Mouse (Mus musculus) forebrain, embryonic 13.5 days (tissue): ENCODE results near the gene Setd5. TPM values are rescaled to one million over a fixed set of nuclear protein-coding genes. Genes with fewer than 3 reads are reported as not detected.

Experiments
- ATAC-seq: fragments of 200-750 bp; cut with Nextera tagmentation; 2 replicates; pipeline ENCODE4 v1.8.0; 2017
- H3K27ac ChIP-seq: fragments of 300-500 bp; sonication (generic); 2 replicates; pipeline ENCODE4 v1.5.1; 2015; ENCODE audit warnings: inconsistent platforms, mild to moderate bottlenecking, moderate library complexity
- H3K27me3 ChIP-seq: fragments of 300-500 bp; sonication (generic); 2 replicates; pipeline ENCODE4 v1.6.1; 2015; ENCODE audit warnings: mild to moderate bottlenecking, inconsistent platforms
- H3K36me3 ChIP-seq: fragments of 300-500 bp; sonication (generic); 2 replicates; pipeline ENCODE4 v1.6.1; 2015; ENCODE audit warnings: mild to moderate bottlenecking, inconsistent platforms; ENCODE audit not compliant: poor library complexity, severe bottlenecking
- H3K4me1 ChIP-seq: fragments of 300-500 bp; sonication (generic); 2 replicates; pipeline ENCODE4 v1.6.1; 2015; ENCODE audit warnings: inconsistent platforms
- H3K4me2 ChIP-seq: fragments of 300-500 bp; sonication (generic); 2 replicates; pipeline ENCODE4 v1.6.1; 2015; ENCODE audit warnings: inconsistent platforms, mild to moderate bottlenecking, moderate library complexity
- H3K4me3 ChIP-seq: fragments of 300-500 bp; sonication (generic); 2 replicates; pipeline ENCODE4 v1.5.1; 2015; ENCODE audit warnings: mild to moderate bottlenecking, inconsistent platforms
- H3K9ac ChIP-seq: fragments of 300-500 bp; sonication (generic); 2 replicates; pipeline ENCODE4 v1.6.1; 2015; ENCODE audit warnings: mild to moderate bottlenecking, inconsistent platforms
- H3K9me3 ChIP-seq: fragments of 300-500 bp; sonication (generic); replicated peaks from 2 replicates; pipeline ENCODE4 v1.6.1; 2016; ENCODE audit warnings: inconsistent platforms
- WGBS: fragments of 180-500 bp; shearing (Covaris S2); methylation state at CpG from one replicate; pipeline ENCODE4 v1.1.7; 2015; 5-methylcytosine and 5-hydroxymethylcytosine counted together
- polyA plus RNA-seq: library from polyadenylated mRNA; unstranded; fragments of >200 nt; fragmentation: Nextera tagmentation; extraction: Ambion mirVana; gene quantifications from 2 replicates; pipeline ENCODE4 v1.2.1, GENCODE M21; 2015

The Setd5 gene
- polyA plus RNA-seq, 1 experiment from 2014 or later = 56.9 TPM

DNA sequence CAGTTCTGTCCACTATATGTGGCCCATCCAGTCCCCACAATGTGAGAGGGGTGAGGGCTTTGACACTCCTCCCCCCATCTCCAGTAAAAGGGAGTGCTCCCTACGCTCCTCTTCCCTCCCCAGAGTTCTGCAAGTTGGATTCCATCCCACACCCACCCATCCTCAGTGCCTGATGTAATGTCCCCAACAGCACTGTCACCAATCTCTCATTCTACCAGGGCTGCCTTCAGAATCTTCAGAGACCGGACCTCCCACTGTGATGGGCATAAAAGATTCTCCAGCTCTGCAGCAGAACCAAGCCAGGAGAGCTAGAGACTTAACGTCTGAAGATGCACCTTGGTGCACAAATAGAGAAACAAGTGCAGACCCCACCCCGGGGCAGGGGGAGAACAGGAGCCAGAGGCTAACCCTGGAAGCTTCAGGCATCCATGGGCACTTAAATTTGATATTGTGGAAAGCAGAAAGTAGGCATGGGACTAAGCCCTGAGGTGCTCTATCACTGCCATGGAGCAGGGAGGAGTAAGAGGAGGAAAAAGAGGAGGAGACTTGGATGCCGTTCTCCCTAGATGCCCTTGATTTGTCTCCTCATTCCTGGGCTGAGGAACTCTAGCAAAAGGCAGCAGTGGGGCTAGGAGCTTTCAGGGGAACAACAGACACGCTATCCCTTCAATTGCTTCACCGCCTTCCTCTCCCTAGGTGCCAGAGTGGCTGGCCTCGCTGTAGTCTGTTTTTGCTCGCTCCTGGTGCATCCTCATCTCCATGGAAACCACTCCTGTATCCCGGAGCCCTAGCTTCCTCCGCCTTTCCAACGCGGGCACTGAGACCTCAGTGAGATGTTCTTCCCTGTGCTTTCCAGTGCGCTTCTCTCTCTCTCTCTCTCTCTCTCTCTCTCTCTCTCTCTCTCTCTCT lies 101.4 kb downstream of the Setd5 start:
- peak overlapping the region; percentile 81 for H3K27ac ChIP-seq
- 19% methylated on average over 14 of the region's 14 CpGs for WGBS
- peaks cover 19% of the 10 kb centered on the region for H3K4me1 ChIP-seq
- H3K36me3 ChIP-seq = peaks cover 21% of the 10 kb centered on the region
- ATAC-seq = peak; percentile 92
- no peak overlapping the region; the same call in 1 of the 2 replicates for H3K4me3 ChIP-seq
- 0 out of 2 replicates have a peak overlapping the region, but pooled peaks have one; percentile 40 for H3K9ac ChIP-seq
- H3K9me3 ChIP-seq = no peaks in the 10 kb centered on the region
- H3K4me2 ChIP-seq = peak overlapping the region; percentile 49
- H3K27me3 ChIP-seq = no peaks in the 10 kb centered on the region

DNA sequence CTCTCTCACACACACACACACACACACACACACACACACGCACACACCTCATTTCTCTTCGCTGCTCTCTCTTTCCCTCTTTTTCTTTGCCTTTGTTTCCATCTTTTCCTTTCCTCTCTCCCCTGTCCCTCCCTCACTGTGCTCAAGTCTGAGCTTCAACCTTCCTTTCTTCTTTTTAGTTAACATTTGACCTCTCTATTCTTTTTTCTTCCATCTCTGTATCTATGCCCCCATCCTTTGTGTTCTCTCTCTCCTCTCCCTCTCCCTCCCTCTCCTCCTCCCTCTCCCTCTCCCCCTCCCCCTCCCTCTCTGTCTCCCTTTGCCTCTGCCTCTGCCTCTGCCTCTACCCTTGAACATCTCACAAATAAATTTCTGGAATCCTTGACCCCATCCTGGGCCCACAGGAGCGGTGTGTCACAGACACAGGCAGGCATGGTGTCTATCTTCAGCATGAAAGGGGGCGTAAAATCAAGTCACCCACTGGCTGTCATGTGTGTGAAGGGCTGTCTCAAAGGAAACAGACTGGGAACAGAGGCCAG lies 102.1 kb downstream of the Setd5 start:
- H3K27me3 ChIP-seq = no peaks in the 10 kb centered on the region
- H3K4me1 ChIP-seq = peaks cover 19% of the 10 kb centered on the region
- H3K9ac ChIP-seq = peak overlapping the region; percentile 40
- peak overlapping the region; percentile 81 for H3K27ac ChIP-seq
- WGBS = 30% methylated on average over 4 of the region's 4 CpGs
- no peak overlapping the region for H3K4me3 ChIP-seq
- H3K4me2 ChIP-seq = peak overlapping the region; percentile 49
- H3K36me3 ChIP-seq = peaks cover 23% of the 10 kb centered on the region
- H3K9me3 ChIP-seq = no peaks in the 10 kb centered on the region
- peak; percentile 55 for ATAC-seq

DNA sequence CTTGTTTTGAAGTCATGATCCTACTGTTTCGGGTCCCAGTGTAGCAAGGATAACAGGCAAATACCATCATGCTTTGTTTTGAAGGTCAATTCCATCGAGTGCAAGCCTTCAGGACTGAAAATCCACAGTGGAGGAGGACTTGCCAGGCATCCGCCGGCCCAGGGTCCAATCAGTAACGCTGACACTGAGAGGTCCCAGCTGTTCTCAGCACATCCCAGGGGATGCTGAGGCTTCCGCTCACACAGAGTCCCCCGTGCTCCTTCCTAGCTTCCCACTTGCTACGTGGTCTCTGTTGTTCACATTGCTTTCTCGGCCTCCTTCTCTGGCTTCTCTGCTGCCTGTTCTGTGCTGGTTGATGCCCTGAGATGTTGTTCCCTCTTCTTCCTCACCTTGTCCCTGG lies 107.0 kb downstream of the Setd5 start:
- ATAC-seq = no peak
- peaks cover 28% of the 10 kb centered on the region for H3K36me3 ChIP-seq
- 82% methylated on average over 9 of the region's 9 CpGs for WGBS
- no peak overlapping the region for H3K9ac ChIP-seq
- no peaks in the 10 kb centered on the region for H3K27me3 ChIP-seq
- H3K9me3 ChIP-seq = no peaks in the 10 kb centered on the region
- H3K4me3 ChIP-seq = no peak overlapping the region
- no peak overlapping the region for H3K4me2 ChIP-seq
- H3K4me1 ChIP-seq = peaks cover 8% of the 10 kb centered on the region
- no peak overlapping the region for H3K27ac ChIP-seq

DNA sequence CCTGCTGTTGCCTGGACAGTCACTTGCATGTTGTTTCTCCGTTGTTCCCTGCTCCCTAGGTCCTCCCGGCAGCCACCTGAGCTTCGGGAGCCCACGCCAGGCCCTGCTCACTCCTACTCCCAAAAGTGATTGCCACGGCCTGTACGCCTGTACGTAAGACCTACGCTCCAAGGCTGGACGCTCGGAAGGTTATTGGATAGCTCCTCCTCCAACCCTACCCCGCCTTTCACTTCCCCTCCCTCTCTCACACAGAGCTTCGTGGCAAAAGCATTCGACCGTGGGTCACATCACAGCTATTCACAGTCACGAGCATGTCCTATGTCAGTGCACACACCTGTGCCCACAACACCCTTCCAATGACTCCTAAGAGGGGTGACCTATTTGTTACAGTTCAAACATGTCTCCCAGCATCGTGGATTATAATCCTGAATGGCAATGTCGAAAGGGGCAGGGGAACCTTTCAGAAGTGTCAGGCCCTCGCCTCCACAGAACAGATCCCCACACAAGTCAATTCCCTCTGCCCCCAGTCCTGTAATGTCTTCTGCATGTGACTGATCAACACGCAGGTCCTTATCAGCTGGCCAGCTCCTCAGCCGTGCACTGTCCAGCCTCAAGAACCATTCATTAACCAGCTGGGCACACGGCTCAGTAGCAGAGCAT lies 107.8 kb downstream of the Setd5 start:
- H3K36me3 ChIP-seq = peaks cover 29% of the 10 kb centered on the region
- WGBS = 86% methylated on average over 21 of the region's 21 CpGs

DNA sequence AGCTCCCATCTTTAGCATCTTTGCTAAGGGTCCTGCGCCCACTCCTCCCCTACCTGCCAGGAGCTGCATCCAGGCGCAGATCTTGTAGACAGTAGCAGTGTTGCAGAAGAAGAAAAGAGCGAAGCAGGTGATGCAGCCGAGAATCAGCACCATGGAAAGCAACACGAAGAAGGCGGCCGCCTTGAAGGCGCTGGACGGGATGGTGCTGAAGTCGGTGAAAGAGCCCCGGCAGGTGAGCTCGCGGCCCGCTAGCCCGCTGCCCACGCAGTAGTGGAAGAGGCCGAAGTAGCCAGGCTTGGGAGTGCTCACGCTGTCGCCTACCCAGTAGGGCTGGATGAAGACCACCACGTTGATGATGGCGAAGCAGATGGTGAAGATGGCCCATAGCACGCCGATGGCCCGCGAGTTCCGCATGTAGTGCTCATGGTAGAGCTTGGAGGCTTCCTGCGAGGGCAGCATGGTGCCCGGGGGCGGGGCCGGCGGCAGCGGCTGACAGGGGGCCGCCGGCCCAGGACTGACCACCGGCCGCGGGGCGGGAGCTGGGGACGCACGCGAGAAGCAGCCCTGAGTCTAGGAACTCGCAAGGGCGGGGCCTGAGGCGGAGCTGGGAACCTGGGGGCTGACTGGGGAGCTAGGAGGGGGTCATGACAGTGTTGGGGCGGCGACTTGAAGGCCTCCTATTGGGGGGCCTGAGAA lies 116.7 kb downstream of the Setd5 start:
- H3K9ac ChIP-seq = peak overlapping the region; percentile 91
- H3K27me3 ChIP-seq = no peaks in the 10 kb centered on the region
- H3K4me1 ChIP-seq = peaks cover 35% of the 10 kb centered on the region
- peaks cover 9% of the 10 kb centered on the region; the same call in 1 of the 2 replicates for H3K36me3 ChIP-seq
- ATAC-seq = peak; percentile 64
- peak overlapping the region; percentile 85 for H3K4me3 ChIP-seq
- peak overlapping the region; percentile 98 for H3K4me2 ChIP-seq
- H3K9me3 ChIP-seq = no peaks in the 10 kb centered on the region
- WGBS = 3% methylated on average over 46 of the region's 46 CpGs
- no peak overlapping the region for H3K27ac ChIP-seq

More for the DNA sequence above, 107.8 kb downstream of the Setd5 start:
- no peak overlapping the region for H3K4me2 ChIP-seq
- H3K9me3 ChIP-seq = no peaks in the 10 kb centered on the region
- ATAC-seq = no peak
- H3K9ac ChIP-seq = no peak overlapping the region
- H3K27me3 ChIP-seq = no peaks in the 10 kb centered on the region
- no peak overlapping the region for H3K27ac ChIP-seq
- H3K4me3 ChIP-seq = no peak overlapping the region
- H3K4me1 ChIP-seq = peaks cover 3% of the 10 kb centered on the region; the same call in 1 of the 2 replicates

DNA sequence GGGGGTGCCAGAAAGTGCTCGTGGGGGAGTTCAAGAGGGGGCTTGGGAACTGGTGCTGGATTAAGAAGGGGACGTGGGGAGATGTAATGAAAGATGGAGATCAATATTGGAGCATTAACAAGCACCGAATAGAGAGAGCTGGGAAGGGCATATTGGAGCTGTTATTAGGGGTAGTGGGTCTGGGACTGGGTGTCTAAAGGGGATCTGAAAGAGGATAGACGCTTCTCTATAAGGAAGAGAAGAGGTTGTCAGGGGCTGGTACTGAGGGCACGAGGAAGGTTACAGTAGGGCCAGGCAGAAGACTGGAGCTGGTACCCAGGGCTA lies 117.3 kb downstream of the Setd5 start:
- Histone ChIP-seq H3K4me2 (peak overlapping the region; percentile 98), H3K9ac (peak overlapping the region; percentile 91), H3K4me1 (peaks cover 35% of the 10 kb centered on the region), H3K27me3 (no peaks in the 10 kb centered on the region), H3K27ac (0 out of 2 replicates have a peak overlapping the region, but pooled peaks have one; percentile 31), H3K36me3 (peaks cover 5% of the 10 kb centered on the region; the same call in 1 of the 2 replicates), H3K9me3 (no peaks in the 10 kb centered on the region), H3K4me3 (peak overlapping the region; percentile 85)
- no peak; the same call in 1 of the 2 replicates for ATAC-seq
- 2% methylated on average over 5 of the region's 5 CpGs for WGBS

DNA sequence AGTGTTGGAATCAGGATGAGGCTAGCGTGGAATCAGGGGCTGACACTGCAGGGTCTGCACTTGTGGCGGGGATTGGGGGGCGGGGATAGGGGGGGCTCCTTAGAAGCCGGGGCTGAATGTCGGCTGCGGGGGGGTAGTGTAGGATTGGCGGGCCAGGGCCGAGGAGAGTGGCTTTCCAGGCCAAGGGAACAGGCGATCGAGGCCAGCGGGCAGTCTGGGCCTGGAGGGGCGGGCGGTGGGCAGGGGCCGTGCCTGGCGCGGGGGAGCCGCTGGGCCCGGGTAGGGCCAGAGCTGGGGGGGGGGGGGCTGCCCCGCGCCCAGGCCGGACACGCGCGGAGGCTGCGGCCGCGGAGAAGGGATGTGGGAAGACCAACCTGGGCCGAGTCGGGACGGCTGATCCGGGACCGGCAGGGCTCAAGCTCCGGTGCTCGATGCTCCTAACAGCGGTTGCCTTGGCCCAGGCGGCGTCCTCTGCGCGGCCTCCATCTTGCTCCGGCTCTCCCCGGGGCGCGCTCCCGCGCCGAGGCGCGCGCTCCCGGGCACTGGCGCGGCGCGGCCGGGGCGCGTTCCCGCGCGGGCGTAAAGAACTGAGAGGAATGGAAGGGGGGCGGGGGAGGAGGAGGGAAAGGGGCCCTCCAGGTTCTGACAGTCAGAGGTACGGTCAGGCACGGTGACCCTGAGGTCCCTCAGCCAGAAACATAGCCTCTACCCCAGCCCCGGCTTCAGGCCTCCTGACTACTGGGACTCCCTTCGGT lies 117.9 kb downstream of the Setd5 start, which contains the start of gene Lhfpl4:
TSS of gene Lhfpl4 (minus strand) at position 544 of the 755 bp plus-strand sequence.
- Histone ChIP-seq H3K27me3 (no peaks in the 10 kb centered on the region), H3K9me3 (no peaks in the 10 kb centered on the region), H3K4me1 (peaks cover 35% of the 10 kb centered on the region), H3K36me3 (peaks cover 5% of the 10 kb centered on the region; the same call in 1 of the 2 replicates), H3K27ac (peak within 1 kb of the TSS; percentile 31), H3K9ac (peak within 1 kb of the TSS; percentile 91), H3K4me2 (peak within 1 kb of the TSS; percentile 98), H3K4me3 (peak within 1 kb of the TSS; percentile 85)
- peak; percentile 83 for ATAC-seq
- WGBS = 2% methylated on average over 52 of the region's 66 CpGs

DNA sequence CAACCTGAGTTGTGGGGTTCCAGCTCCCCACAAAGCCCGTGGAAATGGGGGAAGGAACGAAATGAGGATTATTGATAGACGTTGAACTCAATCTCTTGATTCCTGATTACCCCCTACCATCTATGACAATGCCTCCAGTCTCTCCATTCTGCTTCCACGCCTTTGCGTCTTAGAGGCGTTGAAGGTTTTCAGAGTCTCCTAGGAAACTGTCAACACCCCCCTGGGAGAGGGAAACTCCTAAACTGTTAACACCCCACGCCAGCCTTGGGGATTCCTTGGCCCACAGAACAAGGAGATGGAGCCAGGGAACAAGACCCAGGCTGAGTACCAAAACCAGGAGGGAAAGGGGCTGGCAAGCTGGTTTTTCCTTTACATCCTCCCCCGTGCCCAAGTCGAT lies 118.4 kb downstream of the Setd5 start:
- Histone ChIP-seq H3K27ac (no peak overlapping the region), H3K36me3 (peaks cover 5% of the 10 kb centered on the region; the same call in 1 of the 2 replicates), H3K4me3 (peak overlapping the region; percentile 85), H3K9ac (peak overlapping the region; percentile 91), H3K4me1 (peaks cover 35% of the 10 kb centered on the region), H3K27me3 (no peaks in the 10 kb centered on the region), H3K9me3 (no peaks in the 10 kb centered on the region), H3K4me2 (peak overlapping the region; percentile 98)
- ATAC-seq = peak; percentile 46
- WGBS = 12% methylated on average over 9 of the region's 9 CpGs

Other genes starting within 250 kb of the Setd5 start
- gene Srgap3, start 130.1 kb upstream of the Setd5 start, polyA plus RNA-seq = 30.1 and 33.6 TPM in 2 replicates
- gene Thumpd3, start 31.1 kb upstream of the Setd5 start, polyA plus RNA-seq = 62.9 and 63.2 TPM in 2 replicates
- gene Lhfpl4, start 118.0 kb downstream of the Setd5 start, polyA plus RNA-seq = 29.6 and 33.8 TPM in 2 replicates
- 42.5 and 45.4 TPM in 2 replicates for gene Mtmr14, start 160.5 kb downstream of the Setd5 start, polyA plus RNA-seq
- gene Cpne9, start 204.9 kb downstream of the Setd5 start, polyA plus RNA-seq = 0.39 and 0.68 TPM in 2 replicates
- 20.0 and 21.5 TPM in 2 replicates for gene Brpf1, start 229.8 kb downstream of the Setd5 start, polyA plus RNA-seq
- gene Ogg1, start 249.6 kb downstream of the Setd5 start, polyA plus RNA-seq = 11.4 and 13.3 TPM in 2 replicates